Mouse (Mus musculus): ENCODE results near the gene Prkcz. TPM values are rescaled to one million over a fixed set of nuclear protein-coding genes. Genes with fewer than 3 reads are reported as not detected.
"Not testable (repeated sequence)": the region's sequence is repeated elsewhere in the genome, so short reads cannot be mapped to it uniquely, and the experiment has no call there.

Gene Prkcz
- polyA plus RNA-seq, 1 experiment from 2014 or later = 2.4 TPM

- no peak overlapping the region for H3K27ac ChIP-seq (replicated peaks)
- H3K4me3 ChIP-seq (replicated peaks) = peak overlapping the region; percentile 66; the same call in 1 of the 2 replicates
- peaks cover 22% of the 10 kb centered on the region for H3K4me1 ChIP-seq (replicated peaks)
- no peak for ATAC-seq (ENCODE audit: insufficient read depth)
- H3K4me2 ChIP-seq = peak overlapping the region; percentile 93
- no peaks in the 10 kb centered on the region for H3K9me3 ChIP-seq (replicated peaks)
- 71% methylated on average over 3 of the region's 3 CpGs for WGBS (ENCODE audit: insufficient replicate concordance)
- no peaks in the 10 kb centered on the region for H3K27me3 ChIP-seq
- no peak overlapping the region for H3K9ac ChIP-seq
- peaks cover 2% of the 10 kb centered on the region; the same call in 1 of the 2 replicates for H3K36me3 ChIP-seq (replicated peaks)
These were observed 110.0 kb downstream of the Prkcz start for GRCm38 (mm10) chr4:155251147-155251546.

GRCm38 (mm10) chr4:155250361-155251117 is 110.6 kb downstream of the Prkcz start:
- Histone ChIP-seq H3K4me3 (replicated peaks) (peak overlapping the region; percentile 66), H3K27ac (replicated peaks) (peak overlapping the region; percentile 89), H3K9ac (peak overlapping the region; percentile 66), H3K27me3 (no peaks in the 10 kb centered on the region), H3K36me3 (replicated peaks) (no peaks in the 10 kb centered on the region), H3K9me3 (replicated peaks) (no peaks in the 10 kb centered on the region), H3K4me2 (peak overlapping the region; percentile 93), H3K4me1 (replicated peaks) (peaks cover 28% of the 10 kb centered on the region)
- peak; percentile 10; the same call in 1 of the 2 replicates for ATAC-seq (ENCODE audit: insufficient read depth)
- WGBS (ENCODE audit: insufficient replicate concordance) = 27% methylated on average over 23 of the region's 23 CpGs

- no peaks in the 10 kb centered on the region for H3K27me3 ChIP-seq
- peak; percentile 81 for ATAC-seq (ENCODE audit: insufficient read depth)
These were observed 111.4 kb downstream of the Prkcz start, which contains the start of gene Faap20 for GRCm38 (mm10) chr4:155249648-155250351. Gene Faap20, plus strand, starts transcription at chr4:155249802.

GRCm38 (mm10) chr4:155249257-155249647 is 111.9 kb downstream of the Prkcz start:
- WGBS (ENCODE audit: insufficient replicate concordance) = 0% methylated on average over 9 of the region's 9 CpGs

More at GRCm38 (mm10) chr4:155249648-155250351, 111.4 kb downstream of the Prkcz start, which contains the start of gene Faap20:
- peaks cover 30% of the 10 kb centered on the region for H3K4me1 ChIP-seq (replicated peaks)
- H3K9me3 ChIP-seq (replicated peaks) = no peaks in the 10 kb centered on the region
- peak within 1 kb of the TSS; percentile 66 for H3K9ac ChIP-seq
- H3K4me2 ChIP-seq = peak within 1 kb of the TSS; percentile 93
- WGBS (ENCODE audit: insufficient replicate concordance) = under 1% methylated on average over 56 of the region's 58 CpGs
- peak within 1 kb of the TSS; percentile 89 for H3K27ac ChIP-seq (replicated peaks)
- peak within 1 kb of the TSS; percentile 66 for H3K4me3 ChIP-seq (replicated peaks)
- no peaks in the 10 kb centered on the region for H3K36me3 ChIP-seq (replicated peaks)

GRCm38 (mm10) chr4:155248054-155248453 is 113.1 kb downstream of the Prkcz start:
- not testable (repeated sequence) for H3K9ac ChIP-seq; H3K4me2 ChIP-seq; H3K4me3 ChIP-seq (replicated peaks); H3K27ac ChIP-seq (replicated peaks); H3K9me3 ChIP-seq (replicated peaks); H3K36me3 ChIP-seq (replicated peaks); H3K27me3 ChIP-seq; ATAC-seq (ENCODE audit: insufficient read depth)
- WGBS (ENCODE audit: insufficient replicate concordance) = 68% methylated on average over 3 of the region's 3 CpGs
- peaks cover 30% of the 10 kb centered on the region for H3K4me1 ChIP-seq (replicated peaks)

More at GRCm38 (mm10) chr4:155249257-155249647, 111.9 kb downstream of the Prkcz start:
- Histone ChIP-seq H3K4me2 (peak overlapping the region; percentile 93), H3K9me3 (replicated peaks) (no peaks in the 10 kb centered on the region), H3K36me3 (replicated peaks) (no peaks in the 10 kb centered on the region), H3K27me3 (no peaks in the 10 kb centered on the region), H3K4me1 (replicated peaks) (peaks cover 30% of the 10 kb centered on the region), H3K4me3 (replicated peaks) (peak overlapping the region; percentile 66), H3K9ac (peak overlapping the region; percentile 66), H3K27ac (replicated peaks) (peak overlapping the region; percentile 89)
- peak; percentile 65 for ATAC-seq (ENCODE audit: insufficient read depth)

GRCm38 (mm10) chr4:155246691-155247105 is 114.5 kb downstream of the Prkcz start:
- Histone ChIP-seq H3K36me3 (replicated peaks) (no peaks in the 10 kb centered on the region), H3K4me3 (replicated peaks) (no peak overlapping the region), H3K9me3 (replicated peaks) (no peaks in the 10 kb centered on the region), H3K4me2 (no peak overlapping the region), H3K27ac (replicated peaks) (no peak overlapping the region), H3K9ac (no peak overlapping the region), H3K27me3 (no peaks in the 10 kb centered on the region), H3K4me1 (replicated peaks) (peaks cover 30% of the 10 kb centered on the region)
- no peak for ATAC-seq (ENCODE audit: insufficient read depth)
- WGBS (ENCODE audit: insufficient replicate concordance) = 75% methylated on average over 12 of the region's 12 CpGs

- H3K9me3 ChIP-seq (replicated peaks) = no peaks in the 10 kb centered on the region
- peaks cover 29% of the 10 kb centered on the region for H3K4me1 ChIP-seq (replicated peaks)
- H3K27ac ChIP-seq (replicated peaks) = no peak overlapping the region
- ATAC-seq (ENCODE audit: insufficient read depth) = no peak
- H3K27me3 ChIP-seq = no peaks in the 10 kb centered on the region
- no peaks in the 10 kb centered on the region for H3K36me3 ChIP-seq (replicated peaks)
- H3K4me2 ChIP-seq = no peak overlapping the region
- no peak overlapping the region for H3K4me3 ChIP-seq (replicated peaks)
- no peak overlapping the region for H3K9ac ChIP-seq
- 43% methylated on average over 6 of the region's 6 CpGs for WGBS (ENCODE audit: insufficient replicate concordance)
These were observed 115.2 kb downstream of the Prkcz start for GRCm38 (mm10) chr4:155245770-155246492.

- Histone ChIP-seq H3K9ac (no peak overlapping the region), H3K4me3 (replicated peaks) (no peak overlapping the region), H3K27ac (replicated peaks) (no peak overlapping the region), H3K4me2 (no peak overlapping the region), H3K36me3 (replicated peaks) (no peaks in the 10 kb centered on the region), H3K4me1 (replicated peaks) (peaks cover 9% of the 10 kb centered on the region), H3K9me3 (replicated peaks) (no peaks in the 10 kb centered on the region), H3K27me3 (no peaks in the 10 kb centered on the region)
- ATAC-seq (ENCODE audit: insufficient read depth) = no peak
- WGBS (ENCODE audit: insufficient replicate concordance) = 64% methylated on average over 12 of the region's 12 CpGs
These were observed 117.9 kb downstream of the Prkcz start for GRCm38 (mm10) chr4:155243233-155243632.

GRCm38 (mm10) chr4:155242292-155242691 is 118.9 kb downstream of the Prkcz start:
- no peak for ATAC-seq (ENCODE audit: insufficient read depth)
- Histone ChIP-seq H3K9ac (no peak overlapping the region), H3K4me1 (replicated peaks) (peaks cover 17% of the 10 kb centered on the region), H3K36me3 (replicated peaks) (no peaks in the 10 kb centered on the region), H3K9me3 (replicated peaks) (no peaks in the 10 kb centered on the region), H3K27ac (replicated peaks) (no peak overlapping the region), H3K4me2 (no peak overlapping the region), H3K4me3 (replicated peaks) (no peak overlapping the region), H3K27me3 (no peaks in the 10 kb centered on the region)
- 64% methylated on average over 5 of the region's 5 CpGs for WGBS (ENCODE audit: insufficient replicate concordance)

- no peak overlapping the region for H3K4me2 ChIP-seq
- no peak overlapping the region for H3K27ac ChIP-seq (replicated peaks)
- H3K4me1 ChIP-seq (replicated peaks) = peaks cover 22% of the 10 kb centered on the region
- no peak for ATAC-seq (ENCODE audit: insufficient read depth)
- H3K4me3 ChIP-seq (replicated peaks) = no peak overlapping the region
- H3K9me3 ChIP-seq (replicated peaks) = no peaks in the 10 kb centered on the region
- no peaks in the 10 kb centered on the region for H3K36me3 ChIP-seq (replicated peaks)
- WGBS (ENCODE audit: insufficient replicate concordance) = 67% methylated on average over 9 of the region's 9 CpGs
- H3K9ac ChIP-seq = no peak overlapping the region
- no peaks in the 10 kb centered on the region; the same call in 1 of the 2 replicates for H3K27me3 ChIP-seq
These were observed 119.4 kb downstream of the Prkcz start for GRCm38 (mm10) chr4:155241789-155242188.

All from liver, embryonic 15.5 days (tissue).